Mouse (Mus musculus) bone marrow, adult 2 months (tissue): ENCODE results near the gene Psen1.

Experiments used
- CTCF ChIP-seq: fragments of 200-500 bp; IDR thresholded peaks from 2 replicates; pipeline ENCODE4 v1.5.1; 2011; ENCODE audit warnings: low read length, control low read depth; ENCODE audit not compliant: control insufficient read depth, insufficient read depth
- POLR2A ChIP-seq: fragments of 200-500 bp; IDR thresholded peaks from 2 replicates; pipeline ENCODE4 v1.6.1; 2011; ENCODE audit warnings: low read depth, mild to moderate bottlenecking, control low read depth, low read length, borderline replicate concordance; ENCODE audit not compliant: control insufficient read depth

DNA sequence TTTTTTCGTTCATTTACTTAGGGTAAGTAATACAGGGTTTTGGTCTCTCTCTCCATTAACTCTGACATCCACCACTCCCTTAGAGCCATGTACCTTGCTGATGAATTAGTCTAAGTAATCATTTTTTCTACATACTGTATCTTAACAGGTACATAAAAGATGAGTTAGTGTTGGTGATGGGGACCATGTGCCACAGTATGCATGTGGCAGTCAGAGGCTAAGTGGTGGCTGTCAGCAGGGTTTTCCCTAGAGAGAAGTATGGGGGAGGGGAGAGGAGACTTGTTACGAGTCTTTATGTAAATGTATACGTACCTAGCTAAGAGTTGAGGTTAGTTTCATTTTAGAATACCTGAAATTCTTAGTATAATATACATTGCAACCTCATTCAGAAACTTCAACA lies 35.1 kb downstream of the Psen1 start:
- TF ChIP-seq CTCF, result no peak
- TF ChIP-seq POLR2A, result no peak
